Mouse (Mus musculus): ENCODE measurements at regions not wholly inside any gene's neighbourhood (a gene's known extent, or its start where the extent isn't known, plus 50 kb on each side); places are given as distances from the start of the nearest gene placed in this dataset.

- H3K36me3 ChIP-seq (ENCODE audit: insufficient read depth, low read length) = no peaks in the 10 kb centered on the region
- ATAC-seq (ENCODE audit: low FRiP score, low TSS enrichment) = no peak
- H3K9me3 ChIP-seq (ENCODE audit: low read length) = no peaks in the 10 kb centered on the region
- H3K4me2 ChIP-seq (replicated peaks; ENCODE audit: low read depth, low read length) = no peak overlapping the region
- WGBS = 76% methylated on average over 4 of the region's 4 CpGs
- no peak overlapping the region for H3K27ac ChIP-seq (ENCODE audit: low read length)
- no peak overlapping the region for H3K4me3 ChIP-seq (ENCODE audit: low read length)
- H3K27me3 ChIP-seq (ENCODE audit: insufficient read depth, low read length) = no peaks in the 10 kb centered on the region
- no peaks in the 10 kb centered on the region for H3K4me1 ChIP-seq (ENCODE audit: insufficient read depth, low read length)
- H3K9ac ChIP-seq (replicated peaks; ENCODE audit: low read length) = no peak overlapping the region
Observed at GRCm38 (mm10) chr9:93008511-93009302, 466.7 kb downstream of the Plod2 start.

DNA sequence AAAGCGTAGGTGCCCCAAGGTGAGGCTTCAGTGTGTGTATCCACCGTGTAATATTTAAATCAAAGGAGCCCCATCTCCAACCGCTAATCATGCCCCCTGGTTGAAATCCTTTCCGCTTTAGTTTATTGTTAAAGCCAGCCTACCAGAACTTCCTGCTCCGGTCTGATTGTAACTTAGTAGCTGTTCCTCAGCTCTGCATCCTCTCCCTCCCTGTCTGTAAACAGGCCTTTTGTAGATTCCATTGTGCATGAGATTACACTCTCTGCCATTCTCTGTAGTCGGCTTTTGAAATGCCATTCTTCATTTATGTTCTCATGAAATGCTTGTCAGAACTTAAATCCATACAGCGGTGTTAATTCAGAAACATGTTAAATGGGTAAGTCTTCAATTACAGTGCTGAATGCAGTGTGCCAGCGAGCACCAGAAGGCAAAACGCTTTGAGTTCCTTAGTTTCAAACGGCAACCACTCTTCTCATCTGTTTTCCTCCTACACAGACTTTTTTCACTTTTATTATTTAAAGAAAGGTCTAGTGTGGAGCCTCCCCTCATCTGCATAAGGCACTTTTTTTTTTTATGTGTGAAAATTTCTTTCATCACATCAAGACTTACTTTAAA lies 502.4 kb downstream of the Plod2 start:
- no peak overlapping the region for H3K9ac ChIP-seq (replicated peaks; ENCODE audit: low read length)

GRCm38 (mm10) chr9:93072140-93072539 lies 530.1 kb downstream of the Plod2 start:
- Histone ChIP-seq H3K27ac (ENCODE audit: low read length) (no peak overlapping the region), H3K4me2 (replicated peaks; ENCODE audit: low read depth, low read length) (no peak overlapping the region), H3K4me1 (ENCODE audit: insufficient read depth, low read length) (no peaks in the 10 kb centered on the region), H3K9ac (replicated peaks; ENCODE audit: low read length) (no peak overlapping the region), H3K36me3 (ENCODE audit: insufficient read depth, low read length) (no peaks in the 10 kb centered on the region), H3K9me3 (ENCODE audit: low read length) (no peaks in the 10 kb centered on the region), H3K4me3 (ENCODE audit: low read length) (no peak overlapping the region), H3K27me3 (ENCODE audit: insufficient read depth, low read length) (no peaks in the 10 kb centered on the region)
- no peak for ATAC-seq (ENCODE audit: low FRiP score, low TSS enrichment)
- 72% methylated on average over 3 of the region's 3 CpGs for WGBS

More for the DNA sequence above, 502.4 kb downstream of the Plod2 start:
- Histone ChIP-seq H3K4me3 (ENCODE audit: low read length) (no peak overlapping the region), H3K36me3 (ENCODE audit: insufficient read depth, low read length) (no peaks in the 10 kb centered on the region), H3K4me1 (ENCODE audit: insufficient read depth, low read length) (no peaks in the 10 kb centered on the region), H3K27me3 (ENCODE audit: insufficient read depth, low read length) (no peaks in the 10 kb centered on the region), H3K4me2 (replicated peaks; ENCODE audit: low read depth, low read length) (no peak overlapping the region), H3K9me3 (ENCODE audit: low read length) (no peaks in the 10 kb centered on the region), H3K27ac (ENCODE audit: low read length) (no peak overlapping the region)
- ATAC-seq (ENCODE audit: low FRiP score, low TSS enrichment) = no peak
- 78% methylated on average over 10 of the region's 10 CpGs for WGBS

DNA sequence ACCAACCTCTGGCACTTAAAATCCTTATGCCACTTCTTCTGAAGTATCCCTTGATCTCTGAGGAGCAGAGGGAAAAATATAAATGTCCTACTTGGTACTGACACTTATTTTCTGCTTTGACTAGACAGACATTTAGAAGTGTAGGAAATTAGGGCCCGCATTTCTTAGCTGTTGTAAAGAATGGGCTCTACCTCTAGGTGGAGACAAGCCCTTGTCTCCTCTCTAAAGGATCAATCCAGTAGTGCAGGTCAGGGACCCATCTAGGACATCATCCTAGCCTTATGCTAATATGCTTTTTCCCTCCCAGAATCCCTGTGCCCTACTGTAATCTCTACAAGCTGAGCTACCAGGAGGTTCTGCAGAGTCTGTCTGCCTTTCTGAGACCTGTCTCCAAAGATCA lies 541.1 kb downstream of the Plod2 start:
- Histone ChIP-seq H3K27ac (ENCODE audit: low read length) (no peak overlapping the region), H3K9me3 (ENCODE audit: low read length) (no peaks in the 10 kb centered on the region), H3K36me3 (ENCODE audit: insufficient read depth, low read length) (no peaks in the 10 kb centered on the region), H3K27me3 (ENCODE audit: insufficient read depth, low read length) (no peaks in the 10 kb centered on the region), H3K9ac (replicated peaks; ENCODE audit: low read length) (no peak overlapping the region), H3K4me3 (ENCODE audit: low read length) (no peak overlapping the region), H3K4me1 (ENCODE audit: insufficient read depth, low read length) (no peaks in the 10 kb centered on the region), H3K4me2 (replicated peaks; ENCODE audit: low read depth, low read length) (no peak overlapping the region)
- WGBS = 79% methylated on average over 1 of the region's 1 CpGs
- ATAC-seq (ENCODE audit: low FRiP score, low TSS enrichment) = no peak

DNA sequence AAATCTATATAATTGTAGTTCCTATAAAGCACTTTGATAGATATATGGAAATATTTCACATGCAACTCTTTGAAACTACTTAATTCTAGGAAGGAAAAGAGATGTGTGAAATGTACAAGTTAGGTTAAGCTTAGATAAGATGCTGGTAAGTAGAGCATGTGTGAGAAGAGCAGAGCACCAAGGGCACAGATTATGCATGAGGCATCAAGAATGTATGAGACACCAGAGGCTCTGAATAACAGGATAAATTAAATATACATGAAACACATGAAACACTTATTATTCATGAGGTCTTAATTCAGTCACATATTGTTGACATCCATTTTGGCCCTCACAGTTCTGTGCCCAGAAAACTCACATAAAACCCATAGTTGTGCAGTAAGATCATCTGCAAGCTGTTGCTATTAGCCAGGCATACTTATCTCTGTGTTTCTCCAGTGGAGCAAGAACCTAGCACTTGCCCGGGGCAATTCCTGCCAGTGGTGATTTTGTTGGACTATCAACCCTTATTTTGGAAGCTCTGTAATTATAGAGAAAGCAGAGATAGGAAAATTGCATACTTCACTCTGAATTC lies 556.1 kb downstream of the Plod2 start:
- Histone ChIP-seq H3K4me3 (ENCODE audit: low read length) (no peak overlapping the region), H3K27ac (ENCODE audit: low read length) (no peak overlapping the region), H3K4me2 (replicated peaks; ENCODE audit: low read depth, low read length) (no peak overlapping the region), H3K27me3 (ENCODE audit: insufficient read depth, low read length) (no peaks in the 10 kb centered on the region), H3K36me3 (ENCODE audit: insufficient read depth, low read length) (no peaks in the 10 kb centered on the region), H3K9ac (replicated peaks; ENCODE audit: low read length) (no peak overlapping the region), H3K4me1 (ENCODE audit: insufficient read depth, low read length) (no peaks in the 10 kb centered on the region), H3K9me3 (ENCODE audit: low read length) (no peaks in the 10 kb centered on the region)
- WGBS = 84% methylated on average over 1 of the region's 1 CpGs
- no peak for ATAC-seq (ENCODE audit: low FRiP score, low TSS enrichment)

DNA sequence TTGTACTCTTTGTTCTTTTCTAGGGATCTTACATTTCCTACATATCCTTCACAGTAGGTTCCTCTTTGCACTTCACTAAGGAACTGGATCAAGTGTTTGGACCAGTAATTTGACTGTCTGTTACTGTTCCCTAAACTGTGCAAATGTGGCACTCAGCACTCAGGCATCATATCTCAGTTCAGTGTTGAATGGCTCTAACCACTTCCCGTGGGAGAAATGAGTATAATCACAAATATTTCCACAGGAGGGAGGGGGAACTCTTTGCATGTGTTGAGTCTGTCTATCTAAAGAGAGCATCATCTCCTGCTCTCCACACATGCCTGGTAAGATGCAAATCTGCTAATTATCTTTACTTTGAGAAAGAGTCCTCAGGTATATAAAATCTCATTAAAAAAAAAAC lies 588.5 kb downstream of the Plod2 start:
- H3K36me3 ChIP-seq (ENCODE audit: insufficient read depth, low read length) = no peaks in the 10 kb centered on the region
- no peak overlapping the region for H3K4me2 ChIP-seq (replicated peaks; ENCODE audit: low read depth, low read length)
- no peaks in the 10 kb centered on the region for H3K4me1 ChIP-seq (ENCODE audit: insufficient read depth, low read length)
- no peak overlapping the region for H3K4me3 ChIP-seq (ENCODE audit: low read length)
- no peaks in the 10 kb centered on the region for H3K27me3 ChIP-seq (ENCODE audit: insufficient read depth, low read length)
- no peak overlapping the region for H3K9ac ChIP-seq (replicated peaks; ENCODE audit: low read length)
- 77% methylated on average over 1 of the region's 1 CpGs for WGBS
- no peaks in the 10 kb centered on the region for H3K9me3 ChIP-seq (ENCODE audit: low read length)
- ATAC-seq (ENCODE audit: low FRiP score, low TSS enrichment) = no peak
- no peak overlapping the region for H3K27ac ChIP-seq (ENCODE audit: low read length)

GRCm38 (mm10) chr9:93131620-93132200 lies 589.7 kb downstream of the Plod2 start:
- Histone ChIP-seq H3K4me1 (ENCODE audit: insufficient read depth, low read length) (no peaks in the 10 kb centered on the region), H3K4me3 (ENCODE audit: low read length) (no peak overlapping the region), H3K27me3 (ENCODE audit: insufficient read depth, low read length) (no peaks in the 10 kb centered on the region), H3K36me3 (ENCODE audit: insufficient read depth, low read length) (no peaks in the 10 kb centered on the region), H3K27ac (ENCODE audit: low read length) (no peak overlapping the region), H3K9me3 (ENCODE audit: low read length) (no peaks in the 10 kb centered on the region), H3K9ac (replicated peaks; ENCODE audit: low read length) (no peak overlapping the region), H3K4me2 (replicated peaks; ENCODE audit: low read depth, low read length) (no peak overlapping the region)
- no peak for ATAC-seq (ENCODE audit: low FRiP score, low TSS enrichment)

DNA sequence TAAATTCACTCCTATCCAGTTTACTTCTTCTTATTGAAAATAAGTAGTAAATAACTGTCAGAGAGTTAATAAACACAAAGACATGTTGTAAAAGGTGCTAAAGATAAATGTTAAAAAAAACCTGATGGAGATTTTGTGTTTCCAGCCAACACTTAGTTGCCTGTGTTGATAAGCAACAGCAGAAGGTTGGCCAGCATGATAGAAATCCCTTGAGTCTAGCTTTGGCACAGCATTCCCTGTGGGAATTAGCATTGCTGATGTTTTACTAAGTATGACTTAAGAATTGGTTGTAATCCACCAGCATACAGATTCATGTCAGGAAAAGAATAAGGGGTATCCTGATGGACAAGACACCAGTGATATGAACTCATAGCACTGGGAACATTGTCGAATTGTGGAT lies 594.3 kb downstream of the Plod2 start:
- Histone ChIP-seq H3K4me3 (ENCODE audit: low read length) (no peak overlapping the region), H3K4me1 (ENCODE audit: insufficient read depth, low read length) (no peaks in the 10 kb centered on the region), H3K36me3 (ENCODE audit: insufficient read depth, low read length) (no peaks in the 10 kb centered on the region), H3K9me3 (ENCODE audit: low read length) (no peaks in the 10 kb centered on the region), H3K27me3 (ENCODE audit: insufficient read depth, low read length) (no peaks in the 10 kb centered on the region), H3K9ac (replicated peaks; ENCODE audit: low read length) (no peak overlapping the region), H3K27ac (ENCODE audit: low read length) (no peak overlapping the region), H3K4me2 (replicated peaks; ENCODE audit: low read depth, low read length) (no peak overlapping the region)
- 88% methylated on average over 1 of the region's 1 CpGs for WGBS
- no peak for ATAC-seq (ENCODE audit: low FRiP score, low TSS enrichment)

- H3K4me2 ChIP-seq (replicated peaks; ENCODE audit: low read depth, low read length) = no peak overlapping the region
- no peak overlapping the region for H3K4me3 ChIP-seq (ENCODE audit: low read length)
- no peak for ATAC-seq (ENCODE audit: low FRiP score, low TSS enrichment)
- no peak overlapping the region for H3K9ac ChIP-seq (replicated peaks; ENCODE audit: low read length)
- H3K4me1 ChIP-seq (ENCODE audit: insufficient read depth, low read length) = no peaks in the 10 kb centered on the region
- H3K36me3 ChIP-seq (ENCODE audit: insufficient read depth, low read length) = no peaks in the 10 kb centered on the region
- no peaks in the 10 kb centered on the region for H3K27me3 ChIP-seq (ENCODE audit: insufficient read depth, low read length)
- no peak overlapping the region for H3K27ac ChIP-seq (ENCODE audit: low read length)
- H3K9me3 ChIP-seq (ENCODE audit: low read length) = no peaks in the 10 kb centered on the region
Observed at GRCm38 (mm10) chr9:93170071-93170470, 628.0 kb downstream of the Plod2 start.

DNA sequence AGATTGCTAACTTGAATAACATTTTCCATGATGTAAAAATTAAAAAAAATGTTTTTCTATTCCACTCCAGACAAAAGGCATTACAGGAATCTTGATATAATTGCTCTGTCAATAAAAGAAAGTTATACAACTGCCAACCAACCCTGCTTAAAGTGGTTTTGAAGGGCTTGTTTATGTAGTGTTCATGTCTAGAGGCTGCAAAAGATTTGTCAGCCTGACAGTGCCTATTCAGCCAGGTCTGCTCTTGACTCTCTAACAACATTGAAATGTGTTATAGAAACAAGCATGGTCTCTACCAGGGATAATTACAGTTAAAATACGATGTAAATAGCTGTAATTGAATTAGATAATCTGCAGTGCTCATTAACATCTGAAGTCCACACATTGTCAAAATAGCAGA lies 644.6 kb downstream of the Plod2 start:
- no peaks in the 10 kb centered on the region for H3K9me3 ChIP-seq (ENCODE audit: low read length)
- H3K9ac ChIP-seq (replicated peaks; ENCODE audit: low read length) = no peak overlapping the region
- no peaks in the 10 kb centered on the region for H3K4me1 ChIP-seq (ENCODE audit: insufficient read depth, low read length)
- no peak overlapping the region for H3K4me3 ChIP-seq (ENCODE audit: low read length)
- H3K27me3 ChIP-seq (ENCODE audit: insufficient read depth, low read length) = no peaks in the 10 kb centered on the region
- 63% methylated on average over 1 of the region's 1 CpGs for WGBS
- no peaks in the 10 kb centered on the region for H3K36me3 ChIP-seq (ENCODE audit: insufficient read depth, low read length)
- no peak for ATAC-seq (ENCODE audit: low FRiP score, low TSS enrichment)
- H3K27ac ChIP-seq (ENCODE audit: low read length) = no peak overlapping the region
- no peak overlapping the region for H3K4me2 ChIP-seq (replicated peaks; ENCODE audit: low read depth, low read length)

All from kidney, embryonic 16.5 days (tissue).